Mouse (Mus musculus) bone marrow macrophage, adult 2 months (primary cell): Measurements from ENCODE around the gene Cd8b1. TPM values are rescaled to one million over a fixed set of nuclear protein-coding genes. Genes with fewer than 3 reads are reported as not detected.

Experiments
- H3K27ac ChIP-seq: 2 replicates; pipeline ENCODE4 v1.5.1; 2012; ENCODE audit warnings: low read depth, low read length; ENCODE audit not compliant: insufficient read depth
- H3K4me1 ChIP-seq: 2 replicates; pipeline ENCODE4 v1.6.1; 2012; ENCODE audit warnings: low read length; ENCODE audit not compliant: control insufficient read depth, insufficient read depth
- H3K4me3 ChIP-seq: 2 replicates; pipeline ENCODE4 v1.5.1; 2012; ENCODE audit warnings: mild to moderate bottlenecking, low read length, moderate library complexity; ENCODE audit not compliant: insufficient read depth
- CTCF ChIP-seq: IDR thresholded peaks from 2 replicates; pipeline ENCODE4 v1.5.1; 2012; ENCODE audit warnings: low read depth, mild to moderate bottlenecking, low read length, moderate library complexity
- POLR2A ChIP-seq: IDR thresholded peaks from 2 replicates; pipeline ENCODE4 v1.6.1; 2012; ENCODE audit warnings: mild to moderate bottlenecking, low read depth, low read length, borderline replicate concordance
- polyA plus RNA-seq: library from polyadenylated mRNA; stranded (reverse); fragments of >200 nt; gene quantifications from 2 replicates; pipeline ENCODE4 v1.2.4, GENCODE M21; 2012; ENCODE audit not compliant: missing spikeins, insufficient read depth, insufficient read length

Gene Cd8b1
- polyA plus RNA-seq, 1 experiment: not detected

GRCm38 (mm10) chr6:71369416-71369815 lies 46.8 kb downstream of the Cd8b1 start:
- Histone ChIP-seq H3K4me3 (no peak overlapping the region), H3K27ac (no peak overlapping the region), H3K4me1 (no peaks in the 10 kb centered on the region)
- TF ChIP-seq CTCF (no peak), POLR2A (no peak)

GRCm38 (mm10) chr6:71371085-71371605 lies 48.6 kb downstream of the Cd8b1 start:
- Histone ChIP-seq H3K4me1 (no peaks in the 10 kb centered on the region), H3K4me3 (no peak overlapping the region), H3K27ac (no peak overlapping the region)
- no peak for TF ChIP-seq POLR2A
- no peak for TF ChIP-seq CTCF

- H3K4me1 ChIP-seq: no peaks in the 10 kb centered on the region
- no peak overlapping the region for H3K27ac ChIP-seq
- no peak overlapping the region for H3K4me3 ChIP-seq
- TF ChIP-seq POLR2A (no peak), CTCF (no peak)
Observed at GRCm38 (mm10) chr6:71372041-71372720, 49.6 kb downstream of the Cd8b1 start.

GRCm38 (mm10) chr6:71373249-71373775 lies 50.7 kb downstream of the Cd8b1 start, which contains the start of gene Cd8a:
TSS of gene Cd8a (plus strand) at chr6:71373427.
- TF ChIP-seq CTCF (no peak), POLR2A (no peak)
- H3K4me3 ChIP-seq: no peak within 1 kb of the TSS
- no peak within 1 kb of the TSS for H3K27ac ChIP-seq
- H3K4me1 ChIP-seq: no peaks in the 10 kb centered on the region

- no peak overlapping the region for H3K4me3 ChIP-seq
- TF ChIP-seq POLR2A (no peak), CTCF (no peak)
- H3K4me1 ChIP-seq: no peaks in the 10 kb centered on the region
- H3K27ac ChIP-seq: no peak overlapping the region
Observed at GRCm38 (mm10) chr6:71374311-71374829, 51.8 kb downstream of the Cd8b1 start.

GRCm38 (mm10) chr6:71374921-71375320 lies 52.3 kb downstream of the Cd8b1 start:
- no peaks in the 10 kb centered on the region for H3K4me1 ChIP-seq
- TF ChIP-seq CTCF: no peak
- no peak overlapping the region for H3K4me3 ChIP-seq
- no peak overlapping the region for H3K27ac ChIP-seq

GRCm38 (mm10) chr6:71376711-71377110 lies 54.1 kb downstream of the Cd8b1 start:
- no peak overlapping the region for H3K27ac ChIP-seq

GRCm38 (mm10) chr6:71381654-71382053 lies 59.1 kb downstream of the Cd8b1 start:
- no peak overlapping the region for H3K27ac ChIP-seq
- TF ChIP-seq POLR2A: no peak
- TF ChIP-seq CTCF: no peak
- no peak overlapping the region for H3K4me3 ChIP-seq
- no peaks in the 10 kb centered on the region for H3K4me1 ChIP-seq

More at GRCm38 (mm10) chr6:71376711-71377110, 54.1 kb downstream of the Cd8b1 start:
- no peak for TF ChIP-seq CTCF
- no peak for TF ChIP-seq POLR2A
- H3K4me3 ChIP-seq: no peak overlapping the region
- no peaks in the 10 kb centered on the region for H3K4me1 ChIP-seq

Other genes starting within 250 kb of the Cd8b1 start
- gene Thnsl2, start 178.3 kb upstream of the Cd8b1 start, polyA plus RNA-seq: not detected in 2 replicates
- gene Fabp1, start 123.0 kb upstream of the Cd8b1 start, polyA plus RNA-seq: not detected in 2 replicates
- 112 and 123 TPM in 2 replicates for gene Krcc1, start 51.1 kb upstream of the Cd8b1 start, polyA plus RNA-seq
- gene Smyd1, start 555 bp upstream of the Cd8b1 start, polyA plus RNA-seq: not detected in 2 replicates
- gene Cd8a, start 50.6 kb downstream of the Cd8b1 start, polyA plus RNA-seq: 0.25 TPM in 1 of 2 replicates, not detected in the other
- 52.9 and 59.1 TPM in 2 replicates for gene Rmnd5a, start 117.8 kb downstream of the Cd8b1 start, polyA plus RNA-seq
- 27.2 and 29.2 TPM in 2 replicates for gene Rnf103, start 171.1 kb downstream of the Cd8b1 start, polyA plus RNA-seq
- 226 and 254 TPM in 2 replicates for gene Chmp3, start 221.0 kb downstream of the Cd8b1 start, polyA plus RNA-seq